Mouse (Mus musculus) Muller cell, postnatal 12 days (primary cell): ENCODE measurements around the gene Ublcp1.

Source experiments
- DNase-seq: peaks from one replicate; pipeline ENCODE4 v3.0.0-alpha.2; 2015; ENCODE audit errors: inconsistent ontology term

Gene Ublcp1

GRCm38 (mm10) chr11:44470432-44471336, at the start of gene Ublcp1:
TSS of gene Ublcp1 (minus strand) at chr11:44470498.
- DNase-seq = peak; percentile 95

GRCm38 (mm10) chr11:44519096-44519949, 49.0 kb upstream of the Ublcp1 start:
- peak; percentile 34 for DNase-seq

- DNase-seq = peak; percentile 75
Measured at GRCm38 (mm10) chr11:44518281-44519095, 48.2 kb upstream of the Ublcp1 start, which contains the start of gene Rnf145. TSS of gene Rnf145 (plus strand) at chr11:44518964.

GRCm38 (mm10) chr11:44517561-44518280, 47.4 kb upstream of the Ublcp1 start:
- no peak for DNase-seq

GRCm38 (mm10) chr11:44516362-44516761, 46.1 kb upstream of the Ublcp1 start:
- no peak for DNase-seq

GRCm38 (mm10) chr11:44514666-44515065, 44.4 kb upstream of the Ublcp1 start:
- DNase-seq = no peak

- no peak for DNase-seq
Measured at GRCm38 (mm10) chr11:44513026-44513422, 42.7 kb upstream of the Ublcp1 start.

- no peak for DNase-seq
Measured at GRCm38 (mm10) chr11:44512044-44513025, 42.0 kb upstream of the Ublcp1 start.

GRCm38 (mm10) chr11:44510371-44510770, 40.1 kb upstream of the Ublcp1 start:
- DNase-seq = no peak

- no peak for DNase-seq
Measured at GRCm38 (mm10) chr11:44509906-44510305, 39.6 kb upstream of the Ublcp1 start.

- DNase-seq = no peak
Measured at GRCm38 (mm10) chr11:44508876-44509275, 38.6 kb upstream of the Ublcp1 start.

- DNase-seq = no peak
Measured at GRCm38 (mm10) chr11:44504761-44505160, 34.5 kb upstream of the Ublcp1 start.

GRCm38 (mm10) chr11:44504146-44504545, 33.8 kb upstream of the Ublcp1 start:
- no peak for DNase-seq

- DNase-seq = no peak
Measured at GRCm38 (mm10) chr11:44502931-44503330, 32.6 kb upstream of the Ublcp1 start.

- no peak for DNase-seq
Measured at GRCm38 (mm10) chr11:44501477-44501876, 31.2 kb upstream of the Ublcp1 start.

- DNase-seq = no peak
Measured at GRCm38 (mm10) chr11:44500966-44501365, 30.7 kb upstream of the Ublcp1 start.

GRCm38 (mm10) chr11:44498412-44499272, 28.3 kb upstream of the Ublcp1 start:
- no peak for DNase-seq

- peak; percentile 57 for DNase-seq
Measured at GRCm38 (mm10) chr11:44496217-44496616, 25.9 kb upstream of the Ublcp1 start.
